In the genomic region with DNA sequence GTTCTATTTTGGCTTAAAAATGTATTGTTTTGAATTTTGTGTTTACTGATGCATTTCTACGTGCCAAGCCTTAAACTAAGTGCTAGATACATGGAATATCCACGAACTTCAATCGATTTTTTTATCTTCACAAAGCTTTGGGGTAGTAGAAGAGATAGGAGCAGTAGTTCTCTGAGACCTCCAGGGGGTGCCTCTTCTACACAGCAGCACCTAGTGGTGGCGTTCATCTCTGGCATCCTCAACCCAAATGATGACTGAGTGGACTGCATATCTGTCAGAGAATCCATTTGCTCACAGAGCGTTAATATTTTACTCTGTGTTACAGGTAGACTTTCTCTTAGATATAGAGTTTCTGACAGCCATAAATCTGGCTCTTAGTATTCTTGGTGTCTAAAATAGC, we compare ENCODE assay signal across 8 mouse cellular contexts.
DNase-seq lines count a peak whose midpoint lies in the region.

No protein-coding gene starts in this region.

- DNase-seq in adrenal gland, adult (ENCODE audit: inconsistent age in 2 of 2, low spot score in 1 of 2), result peak; percentile 6 to 31
- no peak for DNase-seq in adrenal gland, adult 8-10 months
- DNase-seq in right cerebral cortex, adult 18-20 months, result peak; percentile 19
- no peak for DNase-seq in right cerebral cortex, postnatal 36 days (ENCODE audit: low spot score in 2 of 2)
- peak; percentile 33 to 72 for DNase-seq in cerebellum, postnatal 25 days
- DNase-seq in lung, postnatal 36 days, result peak; percentile 39
- DNase-seq in adipocyte (ENCODE audit: low spot score), result no peak
- no peak for DNase-seq in neural tube, embryonic 10.5 days (ENCODE audit: extremely low spot score, low spot score)

Comparison
In these comparisons a context has a peak if more than half of its experiments do, and no peak if none do; other contexts are left out.
1. DNase-seq: peak in adrenal gland, adult (2 of 2), right cerebral cortex, adult 18-20 months (single experiment), cerebellum, postnatal 25 days (2 of 2) and lung, postnatal 36 days (single experiment); none in adrenal gland, adult 8-10 months (single experiment), right cerebral cortex, postnatal 36 days (0 of 2), adipocyte (single experiment) and neural tube, embryonic 10.5 days (single experiment).